Mouse (Mus musculus) kidney, adult 2 months (tissue): ENCODE measurements around the gene Ebf4. TPM values are rescaled to one million over a fixed set of nuclear protein-coding genes. Genes with fewer than 3 reads are reported as not detected.

Source experiments
- DNase-seq: peaks from one replicate; pipeline ENCODE4 v3.0.0; 2021
- H3K27ac ChIP-seq: fragments of 200-500 bp; 2 replicates; pipeline ENCODE4 v1.5.1; 2012; ENCODE audit warnings: low read depth, low read length, control low read depth, inconsistent platforms; ENCODE audit not compliant: insufficient read depth
- H3K27me3 ChIP-seq: fragments of 200-500 bp; replicated peaks from 2 replicates; pipeline ENCODE4 v1.6.1; 2012; ENCODE audit warnings: mild to moderate bottlenecking, moderate library complexity, low read length, inconsistent platforms; ENCODE audit not compliant: control insufficient read depth, insufficient read depth
- H3K36me3 ChIP-seq: fragments of 200-500 bp; 2 replicates; pipeline ENCODE4 v1.6.1; 2012; ENCODE audit warnings: mild to moderate bottlenecking, moderate library complexity, low read length, inconsistent platforms; ENCODE audit not compliant: control insufficient read depth, insufficient read depth
- H3K4me1 ChIP-seq: fragments of 200-500 bp; 2 replicates; pipeline ENCODE4 v1.6.1; 2011; ENCODE audit warnings: low read length; ENCODE audit not compliant: control insufficient read depth, insufficient read depth
- H3K4me3 ChIP-seq: fragments of 200-500 bp; 2 replicates; pipeline ENCODE4 v1.5.1; 2011; ENCODE audit warnings: mild to moderate bottlenecking, low read depth, low read length, control low read depth; ENCODE audit not compliant: insufficient read depth
- CTCF ChIP-seq: fragments of 200-500 bp; conservative IDR thresholded peaks from 2 replicates; pipeline ENCODE4 v1.5.1; 2011; ENCODE audit warnings: low read depth, mild to moderate bottlenecking, control low read depth, low read length, moderate library complexity, mixed read lengths; ENCODE audit not compliant: insufficient read depth, insufficient read length
- POLR2A ChIP-seq: fragments of 200-500 bp; IDR thresholded peaks from one replicate; pipeline ENCODE4 v1.6.1; 2011; ENCODE audit warnings: low read depth, low read length, control low read depth
- WGBS: fragments of 180-500 bp; shearing (Covaris S2); methylation state at CpG from one replicate; pipeline ENCODE4 v1.1.7; 2018; 5-methylcytosine and 5-hydroxymethylcytosine counted together
- polyA plus RNA-seq: library from polyadenylated mRNA; depleted of rRNA; stranded (reverse); fragments of >200 nt; gene quantifications from 2 replicates; pipeline ENCODE4 v1.2.3, GENCODE M21; 2012; rRNA removed

Ebf4 gene
- polyA plus RNA-seq, 1 experiment, result 1.8 TPM

GRCm38 (mm10) chr2:130414094-130414856 is 119.3 kb downstream of the Ebf4 start:
- no peak for DNase-seq
- WGBS, result 81% methylated on average over 6 of the region's 6 CpGs
- no peak overlapping the region for H3K4me3 ChIP-seq

More at GRCm38 (mm10) chr2:130414094-130414856, 119.3 kb downstream of the Ebf4 start:
- Histone ChIP-seq H3K27ac (no peak overlapping the region), H3K36me3 (no peaks in the 10 kb centered on the region), H3K27me3 (no peaks in the 10 kb centered on the region), H3K4me1 (no peaks in the 10 kb centered on the region)
- 0 out of 2 replicates have a peak, but pooled peaks have one; percentile 22 for TF ChIP-seq CTCF
- TF ChIP-seq POLR2A, result no peak

Other genes with a start within 250 kb of the Ebf4 start
- not detected in 2 replicates for gene Tgm6, start 182.8 kb upstream of the Ebf4 start, polyA plus RNA-seq
- 193 and 194 TPM in 2 replicates for gene Snrpb, start 115.8 kb upstream of the Ebf4 start, polyA plus RNA-seq
- gene Tmc2, start 100.0 kb upstream of the Ebf4 start, polyA plus RNA-seq, result not detected in 2 replicates
- 22.1 and 26.8 TPM in 2 replicates for gene Nop56, start 20.7 kb upstream of the Ebf4 start, polyA plus RNA-seq
- gene Idh3b, start 10.6 kb upstream of the Ebf4 start, polyA plus RNA-seq, result 524 and 525 TPM in 2 replicates
- gene Cpxm1, start 102.4 kb downstream of the Ebf4 start, polyA plus RNA-seq, result 14.7 and 15.0 TPM in 2 replicates
- gene Gm28372, start 110.1 kb downstream of the Ebf4 start, polyA plus RNA-seq, result not detected in 2 replicates
- 0.19 TPM in 1 of 2 replicates, not detected in the other for gene 1700020A23Rik, start 110.1 kb downstream of the Ebf4 start, polyA plus RNA-seq
- not detected in 2 replicates for gene Tmem239, start 111.3 kb downstream of the Ebf4 start, polyA plus RNA-seq
- 50.8 and 56.0 TPM in 2 replicates for gene Vps16, start 129.2 kb downstream of the Ebf4 start, polyA plus RNA-seq
- 27.4 and 33.4 TPM in 2 replicates for gene Pced1a, start 129.5 kb downstream of the Ebf4 start, polyA plus RNA-seq
- 49.9 and 59.2 TPM in 2 replicates for gene Ptpra, start 155.1 kb downstream of the Ebf4 start, polyA plus RNA-seq